In the genomic region with DNA sequence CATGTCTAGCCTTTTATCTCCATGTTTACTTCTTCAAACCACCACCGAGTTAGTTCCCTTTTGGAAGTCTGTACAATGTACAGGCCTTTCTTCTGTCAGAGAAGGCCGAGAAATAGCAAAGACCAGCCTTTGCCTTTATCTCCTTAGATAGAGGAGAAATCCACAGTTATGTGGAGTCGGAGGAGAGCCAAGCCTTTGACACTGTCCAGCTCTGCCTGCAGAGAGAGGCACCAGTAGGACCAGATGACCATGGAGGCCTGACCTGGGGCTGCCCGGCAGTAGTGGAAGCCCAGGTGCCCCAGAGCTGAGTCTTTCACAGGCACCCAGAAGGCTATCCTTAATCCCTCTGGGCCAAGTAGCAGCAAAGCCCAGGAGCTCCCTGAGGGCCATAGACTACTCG, we compare ENCODE assay signal across 22 mouse cellular contexts.
DNase-seq lines count a peak whose midpoint lies in the region; ATAC-seq and TF ChIP-seq lines count a peak whose summit lies in the region.
"Had no signal": no experiment of that assay in that cellular context is flagged by ENCODE, and none has a peak within 500 bp of the region (broad histone marks: within the 10 kb centered on the region; RNA-seq: fewer than 3 reads in every experiment).

No protein-coding gene starts in this region.

- intact Hi-C loops in heart, postnatal 25 days (cut with DNase I), result no loop called here

- TF ChIP-seq CTCF in stomach, postnatal 0 days (IDR thresholded peaks at IDR 0.05; ENCODE audit: low read depth), result no peak

- H3K9ac ChIP-seq in stomach, embryonic 14.5 days (replicated peaks; ENCODE audit: low read depth, low read length), result no peak overlapping the region
- H3K9ac ChIP-seq in stomach, postnatal 0 days (ENCODE audit: low read length), result no peak overlapping the region
- H3K9ac ChIP-seq in heart, embryonic 16.5 days (ENCODE audit: low read length), result 0 out of 2 replicates have a peak overlapping the region, but pooled peaks have one; percentile 11
- no peak overlapping the region for H3K9ac ChIP-seq in kidney, embryonic 16.5 days (replicated peaks; ENCODE audit: low read length)
- H3K9ac ChIP-seq: hindbrain, embryonic 12.5 days; liver, embryonic 14.5 days had no signal

- TF ChIP-seq EP300 in stomach, postnatal 0 days (optimal IDR thresholded peaks at IDR 0.05), result no peak

- peak; percentile 95 for DNase-seq in heart, adult 11 months
- DNase-seq in heart, postnatal 25 days (ENCODE audit: low spot score), result no peak
- no peak for DNase-seq in stomach, postnatal 0 days (ENCODE audit: low spot score)
- no peak for DNase-seq in lung, adult 18-20 months
- DNase-seq in neural tube, embryonic 10.5 days (ENCODE audit: extremely low spot score, low spot score), result no peak
- DNase-seq: adrenal gland, adult 8-10 months; cerebellum, postnatal 14 days; gastrocnemius, postnatal 36 days; kidney, adult 11 months; kidney, postnatal 10 days; lung, postnatal 14 days had no signal

- H3K9me3 ChIP-seq in stomach, embryonic 14.5 days (ENCODE audit: control insufficient read depth, low read depth, low read length), result no peaks in the 10 kb centered on the region
- H3K9me3 ChIP-seq in stomach, postnatal 0 days (ENCODE audit: control insufficient read depth, low read length), result no peaks in the 10 kb centered on the region
- H3K9me3 ChIP-seq in heart, embryonic 16.5 days (replicated peaks; ENCODE audit: control insufficient read depth, low read length), result no peaks in the 10 kb centered on the region
- H3K9me3 ChIP-seq in kidney, embryonic 16.5 days (ENCODE audit: low read length), result no peaks in the 10 kb centered on the region
- H3K9me3 ChIP-seq: G1E; hindbrain, embryonic 12.5 days; megakaryocyte, embryonic 14.5 days had no signal

- no peak overlapping the region for H3K4me2 ChIP-seq in stomach, embryonic 14.5 days (replicated peaks; ENCODE audit: low read depth, low read length)
- no peak overlapping the region for H3K4me2 ChIP-seq in stomach, postnatal 0 days (replicated peaks; ENCODE audit: low read depth)
- H3K4me2 ChIP-seq in heart, embryonic 16.5 days (ENCODE audit: low read depth, low read length), result no peak overlapping the region
- no peak overlapping the region for H3K4me2 ChIP-seq in kidney, embryonic 16.5 days (replicated peaks; ENCODE audit: low read depth, low read length)
- H3K4me2 ChIP-seq: hindbrain, embryonic 12.5 days had no signal

- no peaks in the 10 kb centered on the region for H3K36me3 ChIP-seq in stomach, embryonic 14.5 days (ENCODE audit: control insufficient read depth, insufficient read depth, low read length)
- no peaks in the 10 kb centered on the region for H3K36me3 ChIP-seq in stomach, postnatal 0 days (ENCODE audit: control insufficient read depth, insufficient read depth, low read length)
- no peaks in the 10 kb centered on the region for H3K36me3 ChIP-seq in heart, embryonic 16.5 days (ENCODE audit: control insufficient read depth, insufficient read depth)
- H3K36me3 ChIP-seq in kidney, embryonic 16.5 days (ENCODE audit: insufficient read depth, low read length), result no peaks in the 10 kb centered on the region
- H3K36me3 ChIP-seq: G1E; hindbrain, embryonic 12.5 days had no signal

- ATAC-seq in stomach, embryonic 14.5 days (ENCODE audit: insufficient number of reproducible peaks, insufficient read depth, low FRiP score, low read depth), result no peak
- no peak for ATAC-seq in stomach, postnatal 0 days (ENCODE audit: low FRiP score, low TSS enrichment)
- ATAC-seq in heart, embryonic 16.5 days (replicated peaks; ENCODE audit: extremely low read depth, insufficient read depth, low FRiP score), result peak; percentile 64
- ATAC-seq in kidney, embryonic 16.5 days (ENCODE audit: low FRiP score, low TSS enrichment), result no peak
- ATAC-seq: CD4-positive, CD25-positive, alpha-beta regulatory T cell, adult 4 months; forebrain, embryonic 14.5 days had no signal

- H3K27ac ChIP-seq in stomach, embryonic 14.5 days (ENCODE audit: low read length), result peak overlapping the region; percentile 36; the same call in 1 of the 2 replicates
- H3K27ac ChIP-seq in stomach, postnatal 0 days (replicated peaks), result no peak overlapping the region; the same call in 1 of the 2 replicates
- H3K27ac ChIP-seq in heart, embryonic 16.5 days (ENCODE audit: low read length), result peak overlapping the region; percentile 85
- no peak overlapping the region for H3K27ac ChIP-seq in kidney, embryonic 16.5 days (ENCODE audit: low read length)
- H3K27ac ChIP-seq: hindbrain, embryonic 12.5 days; layer of hippocampus, adult 2 months; liver, embryonic 14.5 days had no signal

- peaks cover 13% of the 10 kb centered on the region; the same call in 1 of the 2 replicates for H3K4me1 ChIP-seq in stomach, embryonic 14.5 days (ENCODE audit: control insufficient read depth, insufficient read depth, low read length)
- H3K4me1 ChIP-seq in stomach, postnatal 0 days (replicated peaks; ENCODE audit: control insufficient read depth, insufficient read depth), result peaks cover 2% of the 10 kb centered on the region; the same call in 1 of the 2 replicates
- H3K4me1 ChIP-seq in heart, embryonic 16.5 days (ENCODE audit: control insufficient read depth, insufficient read depth, low read length), result peaks cover 44% of the 10 kb centered on the region
- peaks cover 29% of the 10 kb centered on the region for H3K4me1 ChIP-seq in kidney, embryonic 16.5 days (ENCODE audit: insufficient read depth, low read length)
- H3K4me1 ChIP-seq: hindbrain, embryonic 12.5 days; megakaryocyte, embryonic 14.5 days had no signal

- 48% methylated on average over 5 of the region's 5 CpGs for WGBS in stomach, embryonic 14.5 days
- WGBS in stomach, postnatal 0 days, result 39% methylated on average over 5 of the region's 5 CpGs
- WGBS in heart, embryonic 16.5 days, result 25% methylated on average over 5 of the region's 5 CpGs
- 86% methylated on average over 5 of the region's 5 CpGs for WGBS in kidney, embryonic 16.5 days

- H3K27me3 ChIP-seq in stomach, embryonic 14.5 days (ENCODE audit: control insufficient read depth, insufficient read depth, low read length), result no peaks in the 10 kb centered on the region
- H3K27me3 ChIP-seq in stomach, postnatal 0 days (ENCODE audit: control insufficient read depth, insufficient read depth, low read length), result no peaks in the 10 kb centered on the region
- H3K27me3 ChIP-seq in heart, embryonic 16.5 days (ENCODE audit: control insufficient read depth, insufficient read depth, low read length), result no peaks in the 10 kb centered on the region
- H3K27me3 ChIP-seq in kidney, embryonic 16.5 days (ENCODE audit: insufficient read depth, low read length), result no peaks in the 10 kb centered on the region
- H3K27me3 ChIP-seq: hindbrain, embryonic 12.5 days had no signal

- no peak overlapping the region for H3K4me3 ChIP-seq in stomach, embryonic 14.5 days (ENCODE audit: low read depth, low read length)
- H3K4me3 ChIP-seq in stomach, postnatal 0 days (ENCODE audit: low read depth, low read length), result no peak overlapping the region
- H3K4me3 ChIP-seq in heart, embryonic 16.5 days (ENCODE audit: low read length), result no peak overlapping the region
- H3K4me3 ChIP-seq in kidney, embryonic 16.5 days (ENCODE audit: low read length), result no peak overlapping the region
- H3K4me3 ChIP-seq: erythroblast, embryonic 14.5 days; hindbrain, embryonic 12.5 days; layer of hippocampus, adult 2 months; megakaryocyte, embryonic 14.5 days had no signal

Comparison
In these comparisons a context has a peak if more than half of its experiments do, and no peak if none do; other contexts are left out.
1. H3K27ac ChIP-seq: peak in stomach, embryonic 14.5 days (single experiment) and heart, embryonic 16.5 days (single experiment); none in stomach, postnatal 0 days (single experiment) and kidney, embryonic 16.5 days (single experiment).